Mouse (Mus musculus): ENCODE data around the gene Lasp1.

- TF ChIP-seq CTCF (conservative IDR thresholded peaks at IDR 0.05 in 1 of 2, IDR thresholded peaks at IDR 0.05 in 1 of 2; ENCODE audit: low read depth in 2 of 2, low read length in 2 of 2) (no peak), POLR2A (IDR thresholded peaks at IDR 0.05; ENCODE audit: low read depth, low read length) (no peak), MXI1 (IDR thresholded peaks at IDR 0.05; ENCODE audit: low read depth, low read length) (no peak), SIN3A (IDR thresholded peaks at IDR 0.05; ENCODE audit: low read length) (no peak), MAZ (IDR thresholded peaks at IDR 0.05; ENCODE audit: low read depth, low read length) (no peak), HCFC1 (IDR thresholded peaks at IDR 0.05; ENCODE audit: low read depth, low read length) (no peak), TBP (conservative IDR thresholded peaks at IDR 0.05; ENCODE audit: low read depth, low read length) (no peak), CHD1 (IDR thresholded peaks at IDR 0.05; ENCODE audit: low read depth, low read length) (no peak)
Observed at GRCm38 (mm10) chr11:97803847-97804246, 5.0 kb downstream of the Lasp1 start.

Measured in CH12.LX (cell line).